Mouse (Mus musculus): ENCODE measurements at regions not wholly inside any gene's neighbourhood (a gene's known extent, or its start where the extent isn't known, plus 50 kb on each side); places are given as distances from the start of the nearest gene placed in this dataset.
A peak's percentile ranks its signal among the peaks of the same experiment; 100 is the strongest.

DNA sequence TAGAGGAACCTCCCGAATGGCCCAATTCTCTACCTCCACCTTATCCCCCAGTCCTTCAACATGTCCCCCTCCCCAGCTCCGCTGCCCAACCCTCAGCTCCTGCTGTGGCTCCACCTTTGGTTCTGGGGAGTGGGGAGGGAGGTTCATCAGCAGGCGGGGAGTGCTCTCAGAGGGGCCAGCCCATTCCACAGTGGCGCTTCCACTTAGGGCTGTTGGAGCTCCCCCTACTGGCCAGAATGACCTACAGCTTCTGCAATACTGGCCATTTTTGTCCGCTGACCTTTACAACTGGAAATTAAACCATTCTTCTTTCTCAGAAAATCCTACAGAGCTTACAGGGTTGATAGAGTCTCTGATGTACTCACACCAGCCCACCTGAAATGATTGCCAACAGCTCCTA lies 508.0 kb upstream of the Klhl4 start:
- Histone ChIP-seq H3K4me1 (ENCODE audit: insufficient read depth) (no peaks in the 10 kb centered on the region), H3K9me3 (ENCODE audit: low read depth, low read length) (no peaks in the 10 kb centered on the region; the same call in 1 of the 2 replicates), H3K27ac (ENCODE audit: low read depth) (no peak overlapping the region), H3K27me3 (ENCODE audit: insufficient read depth, low read length) (no peaks in the 10 kb centered on the region), H3K36me3 (ENCODE audit: insufficient read depth) (no peaks in the 10 kb centered on the region), H3K9ac (no peak overlapping the region), H3K4me3 (ENCODE audit: low read depth, low read length) (no peak overlapping the region), H3K4me2 (no peak overlapping the region)
- no peak for TF ChIP-seq CTCF (IDR thresholded peaks at IDR 0.05; ENCODE audit: low read depth)
- ATAC-seq (ENCODE audit: insufficient read depth) (no peak), DNase-seq (no peak)
- WGBS = 92% methylated on average over 5 of the region's 5 CpGs

DNA sequence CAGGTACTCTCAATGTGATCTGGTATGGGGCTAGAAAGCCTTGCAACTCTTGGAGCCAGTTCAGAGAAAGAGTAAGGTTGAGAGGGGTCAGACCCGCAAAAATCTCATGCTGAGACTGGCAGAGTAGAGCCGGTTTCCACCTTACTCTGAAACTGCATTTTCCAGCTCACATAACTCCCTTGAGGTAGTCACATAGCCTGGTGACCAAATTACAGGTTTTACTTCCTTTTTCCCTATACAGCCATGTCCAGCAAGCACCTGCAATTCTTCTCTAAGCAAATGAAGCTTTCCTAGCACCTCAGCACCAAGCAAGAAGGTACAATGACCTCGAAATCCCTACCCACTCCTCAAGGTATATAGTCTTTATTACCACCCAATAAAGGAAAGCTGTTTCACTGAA lies 481.0 kb upstream of the Klhl4 start:
- Histone ChIP-seq H3K9me3 (ENCODE audit: low read depth, low read length) (no peaks in the 10 kb centered on the region), H3K9ac (no peak overlapping the region), H3K4me2 (no peak overlapping the region), H3K27me3 (ENCODE audit: insufficient read depth, low read length) (no peaks in the 10 kb centered on the region), H3K4me1 (ENCODE audit: insufficient read depth) (no peaks in the 10 kb centered on the region), H3K36me3 (ENCODE audit: insufficient read depth) (no peaks in the 10 kb centered on the region), H3K27ac (ENCODE audit: low read depth) (no peak overlapping the region), H3K4me3 (ENCODE audit: low read depth, low read length) (no peak overlapping the region)
- no peak for TF ChIP-seq CTCF (IDR thresholded peaks at IDR 0.05; ENCODE audit: low read depth)
- DNase-seq (no peak), ATAC-seq (ENCODE audit: insufficient read depth) (no peak)
- 79% methylated on average over 3 of the region's 3 CpGs for WGBS

DNA sequence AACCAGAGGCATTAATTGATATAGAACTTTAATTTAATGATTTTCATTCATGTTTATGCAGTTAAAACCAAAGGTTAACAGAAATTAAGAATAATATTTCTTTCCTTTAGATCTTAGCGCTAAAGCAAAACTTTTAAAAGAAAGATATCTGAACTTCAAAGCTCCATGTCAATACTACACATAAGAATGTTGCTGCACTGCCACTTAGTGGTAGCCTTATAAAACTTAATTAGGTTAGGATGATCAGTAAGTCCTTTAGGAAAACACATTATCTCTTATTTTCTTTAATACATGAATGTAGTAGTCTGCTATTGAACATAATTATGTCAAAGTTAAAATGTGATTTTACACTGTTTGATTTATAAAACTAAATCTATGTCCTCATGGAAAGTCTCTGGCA lies 432.9 kb upstream of the Klhl4 start:
- Histone ChIP-seq H3K36me3 (ENCODE audit: insufficient read depth) (no peaks in the 10 kb centered on the region), H3K4me2 (no peak overlapping the region), H3K9me3 (ENCODE audit: low read depth, low read length) (no peaks in the 10 kb centered on the region), H3K4me3 (ENCODE audit: low read depth, low read length) (no peak overlapping the region), H3K9ac (no peak overlapping the region), H3K4me1 (ENCODE audit: insufficient read depth) (no peaks in the 10 kb centered on the region), H3K27ac (ENCODE audit: low read depth) (no peak overlapping the region), H3K27me3 (ENCODE audit: insufficient read depth, low read length) (no peaks in the 10 kb centered on the region)
- ATAC-seq (ENCODE audit: insufficient read depth) (no peak), DNase-seq (peak; percentile 66)
- peak; percentile 14; the same call in 1 of the 2 replicates for TF ChIP-seq CTCF (IDR thresholded peaks at IDR 0.05; ENCODE audit: low read depth)
- WGBS = 23% methylated on average over 1 of the region's 1 CpGs
